Mouse (Mus musculus) megakaryocyte, adult 5-6 weeks (primary cell): Measurements from ENCODE around the gene Ube3a. TPM values are rescaled to one million over a fixed set of nuclear protein-coding genes. Genes with fewer than 3 reads are reported as not detected.
A peak's percentile ranks its signal among the peaks of the same experiment; 100 is the strongest.

Source experiments
- ATAC-seq: 2 replicates; pipeline ENCODE4 v1.8.0; 2016; ENCODE audit warnings: mild to moderate bottlenecking, inconsistent platforms; ENCODE audit not compliant: poor library complexity, severe bottlenecking
- total RNA-seq, 2 experiments: library from RNA; stranded (forward) in 1 of 2; stranded (reverse) in 1 of 2; fragments of 153-499, 151-499 nt in 1 of 2; fragments of 221-1000, 200-1000 nt in 1 of 2; gene quantifications; 2 replicates each; pipeline versions ENCODE4 v1.2.3 to v1.2.4; 2015 to 2017

Gene Ube3a
- total RNA-seq (2015): 37.9 and 46.5 TPM in 2 replicates
- total RNA-seq (2017): 51.1 and 80.3 TPM in 2 replicates

GRCm38 (mm10) chr7:59228045-59228865 is at the start of gene Ube3a:
TSS of gene Ube3a (plus strand) at chr7:59228750.
- peak; percentile 89 for ATAC-seq

- no peak for ATAC-seq
Observed at GRCm38 (mm10) chr7:59192831-59193230, 35.7 kb upstream of the Ube3a start.

GRCm38 (mm10) chr7:59214911-59215310 is 13.6 kb upstream of the Ube3a start:
- no peak for ATAC-seq

DNA sequence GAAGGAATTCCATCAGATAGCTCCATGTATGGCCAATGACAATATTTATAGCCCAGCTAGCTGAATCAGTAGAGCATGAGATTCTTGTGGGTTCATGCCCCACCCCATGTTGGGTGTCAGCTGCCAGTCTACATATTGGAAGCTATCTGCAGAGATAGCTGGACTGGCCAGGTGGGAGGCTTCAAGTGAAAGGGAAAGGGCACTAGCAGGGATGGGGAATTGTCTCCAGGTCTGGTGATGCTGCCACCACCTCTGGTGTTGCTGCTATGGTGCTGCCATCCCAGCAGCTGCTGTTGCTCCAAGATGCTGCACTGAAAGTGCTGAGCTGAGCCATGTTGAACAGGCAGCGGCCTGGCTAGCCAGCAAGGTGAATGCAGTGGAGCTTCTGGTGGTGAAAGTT is 7.3 kb upstream of the Ube3a start:
- no peak for ATAC-seq

DNA sequence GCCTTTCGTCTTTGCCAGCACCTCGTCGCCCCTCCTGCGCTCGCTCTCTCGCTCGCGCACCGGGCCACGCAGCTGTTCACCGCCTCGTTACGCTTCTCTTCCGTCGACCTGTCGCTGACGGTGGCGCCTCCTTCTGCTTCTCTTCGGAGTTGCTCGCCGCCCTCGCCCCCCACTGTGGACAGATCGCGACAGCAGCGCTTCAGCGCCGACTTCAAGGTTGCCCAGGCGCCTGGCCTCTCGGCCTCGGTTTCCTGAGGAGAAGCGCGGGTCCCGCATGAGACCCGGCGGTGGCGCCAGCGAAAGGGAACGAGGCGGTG is 274 bp downstream of the Ube3a start:
- peak; percentile 61 for ATAC-seq

DNA sequence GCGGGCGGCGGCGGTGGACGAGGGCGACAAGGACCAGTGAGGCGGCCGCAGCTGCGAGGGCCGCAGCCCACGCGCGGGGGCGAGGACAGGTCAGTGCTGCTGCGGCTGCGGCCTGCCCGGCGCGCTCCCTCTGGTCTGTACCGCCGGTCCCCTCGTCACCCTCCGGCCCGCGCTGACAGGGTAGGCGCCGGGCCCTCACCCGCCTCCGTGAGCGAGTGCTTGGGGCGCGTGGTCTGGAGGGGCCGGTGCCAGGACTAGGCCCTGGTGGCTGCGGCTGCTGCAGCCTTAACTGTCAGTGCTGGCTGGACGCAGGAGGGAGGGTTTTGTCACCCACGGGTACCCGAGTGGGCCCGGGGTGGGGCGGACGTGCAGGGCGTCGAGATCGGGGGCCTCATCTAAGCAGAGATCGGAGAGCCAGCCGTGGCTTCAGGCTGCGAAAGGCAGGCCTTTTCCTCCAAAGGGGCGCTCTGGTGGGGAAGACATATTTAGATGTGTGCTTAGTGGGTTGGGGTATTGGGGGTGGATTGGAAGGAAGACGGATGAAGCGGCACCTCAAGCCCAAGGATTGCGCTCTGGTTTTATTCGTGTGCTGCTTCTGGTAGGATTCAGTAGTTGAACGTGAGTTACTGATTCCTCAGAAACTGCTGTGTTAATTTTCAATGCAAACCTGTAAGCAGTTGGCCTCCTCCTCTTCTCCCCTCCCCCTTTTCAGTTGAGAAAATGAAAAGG is 797 bp downstream of the Ube3a start:
- ATAC-seq: peak; percentile 20

DNA sequence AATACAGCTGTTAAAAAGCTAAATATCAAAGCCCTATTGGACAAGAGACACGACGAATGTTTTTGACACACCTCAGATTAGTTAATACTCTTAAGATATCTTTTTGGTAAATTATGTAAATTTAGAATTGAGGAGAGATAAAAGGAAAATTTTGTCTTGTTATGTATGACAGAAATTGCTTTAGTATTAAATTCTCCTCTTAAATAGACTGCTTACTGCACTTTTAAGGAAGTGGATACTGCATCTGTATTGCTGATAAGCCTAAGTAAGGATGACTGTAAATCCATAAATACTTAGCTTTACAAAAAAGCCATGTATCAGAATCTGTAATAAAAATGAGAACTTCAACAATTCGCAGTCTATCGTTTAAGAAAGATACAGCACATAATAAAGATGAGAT is 1.8 kb downstream of the Ube3a start:
- no peak for ATAC-seq

DNA sequence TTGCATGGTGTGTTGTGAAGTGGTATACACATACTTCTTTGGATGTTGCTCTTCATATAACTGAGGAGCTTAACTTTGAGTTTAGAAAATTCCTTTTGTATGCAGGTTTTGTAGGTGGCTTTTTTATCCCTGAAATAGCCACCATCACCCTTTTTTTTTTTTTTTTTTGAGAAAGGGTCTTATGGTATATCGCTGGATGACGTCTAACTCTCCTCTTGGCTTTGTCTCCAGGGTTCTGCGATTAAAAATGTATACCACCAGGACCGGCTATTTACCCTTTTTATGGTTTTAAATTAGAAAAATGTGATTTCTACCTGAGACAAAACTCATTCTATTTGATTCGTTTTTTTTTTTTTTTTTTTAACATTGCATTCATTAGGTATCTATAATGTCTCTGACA is 2.2 kb downstream of the Ube3a start:
- ATAC-seq: no peak

GRCm38 (mm10) chr7:59231960-59232359 is 3.4 kb downstream of the Ube3a start:
- no peak for ATAC-seq

DNA sequence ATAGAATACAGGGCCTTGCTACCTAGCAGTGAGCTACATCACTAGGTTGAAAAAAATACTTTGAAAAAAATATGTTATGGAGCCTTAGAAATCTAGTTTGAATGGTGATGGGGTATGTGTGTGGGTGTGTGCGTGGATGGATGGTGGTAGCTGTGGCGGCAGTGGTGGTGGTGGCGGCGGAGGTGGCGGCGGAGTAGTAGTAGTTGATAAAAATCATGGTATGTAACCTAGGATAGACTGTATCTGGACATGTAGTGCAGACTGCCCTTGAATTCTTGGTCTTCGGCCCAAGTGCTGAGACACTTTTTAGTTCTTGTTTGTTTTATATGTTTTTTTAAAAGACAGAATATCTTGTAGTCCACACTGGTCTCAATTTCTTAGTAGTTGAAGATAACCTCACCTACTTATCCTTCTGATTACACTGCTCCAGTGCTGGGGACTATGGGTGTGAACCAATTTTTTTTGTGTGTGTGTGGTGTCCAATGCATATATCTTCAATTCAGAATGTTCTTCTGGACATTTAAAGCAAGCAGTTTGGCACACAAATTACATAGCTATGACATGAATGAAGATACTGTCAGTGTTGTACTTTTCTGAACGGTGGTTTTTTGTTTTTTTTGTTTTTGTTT is 6.3 kb downstream of the Ube3a start:
- no peak for ATAC-seq

DNA sequence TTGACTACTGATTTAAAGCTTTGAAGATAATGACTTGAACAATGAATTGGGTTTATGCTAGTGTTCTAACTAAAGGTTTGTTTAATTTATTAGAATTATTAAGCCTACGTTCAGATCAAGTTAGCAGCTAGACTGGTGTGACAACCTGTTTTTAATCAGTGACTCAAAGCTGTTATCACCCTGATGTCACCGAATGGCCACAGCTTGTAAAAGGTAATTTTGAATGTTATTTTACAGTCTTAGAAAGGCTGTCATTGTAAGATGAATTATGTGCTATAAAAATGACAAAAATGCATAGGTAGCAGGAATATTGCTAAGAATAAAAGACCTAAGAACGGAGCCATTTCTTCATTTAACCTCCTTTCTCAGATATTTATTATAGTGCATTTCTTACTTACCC is 14.7 kb downstream of the Ube3a start:
- no peak for ATAC-seq

DNA sequence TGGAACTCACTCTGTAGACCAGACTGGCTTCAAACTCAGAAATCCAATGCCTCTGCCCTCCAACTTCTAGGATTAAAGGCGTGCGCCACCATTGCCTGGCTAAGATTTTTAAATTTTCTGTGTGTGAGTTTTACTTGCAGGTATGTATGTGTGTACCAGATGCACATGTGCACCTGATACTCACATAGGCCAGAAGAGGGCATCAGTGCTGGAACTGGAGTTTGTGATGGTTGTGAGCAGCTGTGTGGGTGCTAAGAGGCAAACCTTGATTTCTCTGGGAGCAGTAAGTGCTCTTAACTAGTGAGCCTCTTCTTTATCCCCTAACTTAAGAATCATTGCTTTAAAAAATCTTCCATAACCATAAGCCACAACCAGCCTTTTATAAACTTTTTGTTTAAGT is 17.0 kb downstream of the Ube3a start:
- ATAC-seq: peak; percentile 54; the same call in 1 of the 2 replicates

DNA sequence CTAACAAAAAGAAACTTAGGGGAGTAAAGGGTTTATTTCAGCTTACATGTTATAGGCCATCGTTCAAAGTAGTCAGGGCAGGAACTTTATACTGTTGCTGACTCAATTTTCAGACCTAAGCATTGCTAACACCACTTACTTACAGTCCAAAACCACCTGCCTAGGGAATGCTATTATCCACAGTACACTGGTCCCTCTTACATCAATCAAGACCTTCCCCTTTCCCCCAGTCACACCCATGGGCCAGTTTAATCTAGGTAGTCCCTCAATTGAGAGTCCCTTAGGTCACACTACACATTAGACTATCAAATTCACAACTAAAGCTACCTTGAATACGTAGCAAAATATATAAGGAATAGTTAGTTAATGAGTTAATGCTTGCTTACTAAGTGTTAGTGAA is 24.8 kb downstream of the Ube3a start:
- no peak for ATAC-seq

- no peak for ATAC-seq
Observed at GRCm38 (mm10) chr7:59265538-59265937, 37.0 kb downstream of the Ube3a start.

DNA sequence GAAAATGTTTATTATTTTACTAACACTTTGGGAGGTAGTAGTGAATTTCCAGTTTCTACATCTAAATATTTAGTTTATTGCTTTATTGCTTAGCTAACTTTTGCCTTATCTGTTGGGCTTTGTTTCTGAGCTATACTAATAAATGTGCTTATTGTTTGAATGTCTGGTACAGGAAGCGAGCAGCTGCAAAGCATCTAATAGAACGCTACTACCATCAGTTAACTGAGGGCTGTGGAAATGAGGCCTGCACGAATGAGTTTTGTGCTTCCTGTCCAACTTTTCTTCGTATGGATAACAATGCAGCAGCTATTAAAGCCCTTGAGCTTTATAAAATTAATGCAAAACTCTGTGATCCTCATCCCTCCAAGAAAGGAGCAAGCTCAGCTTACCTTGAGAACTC is 43.2 kb downstream of the Ube3a start:
- ATAC-seq: no peak

DNA sequence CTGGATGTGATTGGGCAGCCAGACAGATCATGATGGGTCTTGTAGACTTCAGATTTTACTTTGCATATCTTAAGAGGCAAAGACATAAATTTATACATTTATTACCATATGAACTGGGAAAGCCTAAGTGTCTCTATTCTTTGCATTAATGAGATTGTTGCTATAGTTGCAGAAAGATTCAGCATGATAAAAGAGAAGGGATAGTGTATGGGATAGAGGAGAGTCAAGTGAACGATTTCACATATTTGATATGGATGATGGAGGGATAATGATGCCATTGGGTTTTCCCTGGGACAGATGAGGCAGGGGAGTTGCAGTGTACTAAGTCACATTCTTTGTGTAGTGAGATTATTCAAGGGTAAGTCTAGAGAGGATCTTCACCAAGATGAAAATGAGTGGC is 84.0 kb downstream of the Ube3a start:
- no peak for ATAC-seq

DNA sequence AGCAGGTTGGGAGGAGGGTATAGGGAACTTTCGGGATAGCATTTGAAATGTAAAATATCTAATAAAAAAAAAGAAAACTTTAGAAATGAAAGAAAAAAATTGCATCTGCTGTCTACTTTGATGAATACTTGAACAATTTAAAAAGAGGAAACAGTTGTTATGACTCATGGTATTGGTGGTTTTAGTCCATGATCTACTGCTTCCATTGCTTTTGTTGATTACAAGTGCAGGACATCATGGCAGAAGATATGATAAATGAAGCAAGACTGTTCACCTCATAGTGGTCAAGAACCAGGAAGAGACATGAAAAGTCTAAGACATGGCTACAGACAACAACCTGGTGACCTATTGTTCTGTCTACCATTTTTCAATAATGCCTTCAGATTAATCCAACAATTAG is 94.2 kb downstream of the Ube3a start:
- ATAC-seq: peak; percentile 35; the same call in 1 of the 2 replicates
